Mouse (Mus musculus): ENCODE results near the gene 4931409K22Rik. TPM values are rescaled to one million over a fixed set of nuclear protein-coding genes. Genes with fewer than 3 reads are reported as not detected.
A peak's percentile ranks its signal among the peaks of the same experiment; 100 is the strongest.

The 4931409K22Rik gene
- polyA plus RNA-seq, 1 experiment from 2014 or later, result not detected

GRCm38 (mm10) chr5:24510635-24511034 is 46.0 kb downstream of the 4931409K22Rik start:
- Histone ChIP-seq H3K4me1 (peaks cover 5% of the 10 kb centered on the region; the same call in 1 of the 2 replicates), H3K36me3 (no peaks in the 10 kb centered on the region), H3K4me3 (no peak overlapping the region), H3K27me3 (replicated peaks) (peaks cover 41% of the 10 kb centered on the region), H3K4me2 (no peak overlapping the region), H3K9ac (no peak overlapping the region), H3K9me3 (replicated peaks) (no peaks in the 10 kb centered on the region), H3K27ac (no peak overlapping the region)
- 47% methylated on average over 11 of the region's 11 CpGs for WGBS (ENCODE audit: insufficient replicate concordance)
- no peak for ATAC-seq

GRCm38 (mm10) chr5:24508406-24508805 is 48.2 kb downstream of the 4931409K22Rik start:
- ATAC-seq, result no peak
- Histone ChIP-seq H3K36me3 (no peaks in the 10 kb centered on the region), H3K27me3 (replicated peaks) (peaks cover 55% of the 10 kb centered on the region), H3K4me2 (no peak overlapping the region), H3K4me3 (no peak overlapping the region), H3K9me3 (replicated peaks) (no peaks in the 10 kb centered on the region), H3K9ac (no peak overlapping the region), H3K27ac (no peak overlapping the region), H3K4me1 (peaks cover 21% of the 10 kb centered on the region)
- WGBS (ENCODE audit: insufficient replicate concordance), result 83% methylated on average over 7 of the region's 7 CpGs

GRCm38 (mm10) chr5:24505513-24505912 is 51.1 kb downstream of the 4931409K22Rik start:
- H3K9me3 ChIP-seq (replicated peaks), result no peaks in the 10 kb centered on the region
- peaks cover 21% of the 10 kb centered on the region for H3K4me1 ChIP-seq
- no peak overlapping the region for H3K9ac ChIP-seq
- ATAC-seq, result peak; percentile 38; the same call in 1 of the 2 replicates
- H3K4me3 ChIP-seq, result no peak overlapping the region
- whole genome bisulfite sequencing (ENCODE audit: insufficient replicate concordance), result 13% methylated on average over 2 of the region's 2 CpGs
- no peak overlapping the region for H3K4me2 ChIP-seq
- peaks cover 36% of the 10 kb centered on the region for H3K27me3 ChIP-seq (replicated peaks)
- H3K36me3 ChIP-seq, result peaks cover 18% of the 10 kb centered on the region
- no peak overlapping the region for H3K27ac ChIP-seq

GRCm38 (mm10) chr5:24502786-24503185 is 53.8 kb downstream of the 4931409K22Rik start:
- Histone ChIP-seq H3K4me1 (peaks cover 21% of the 10 kb centered on the region), H3K4me2 (no peak overlapping the region), H3K9me3 (replicated peaks) (no peaks in the 10 kb centered on the region), H3K36me3 (peaks cover 46% of the 10 kb centered on the region), H3K9ac (no peak overlapping the region), H3K27ac (no peak overlapping the region), H3K27me3 (replicated peaks) (peaks cover 28% of the 10 kb centered on the region), H3K4me3 (no peak overlapping the region)
- no peak for ATAC-seq
- WGBS (ENCODE audit: insufficient replicate concordance), result 75% methylated on average over 4 of the region's 4 CpGs

- Histone ChIP-seq H3K4me2 (no peak overlapping the region), H3K4me3 (no peak overlapping the region), H3K4me1 (peaks cover 18% of the 10 kb centered on the region), H3K9ac (no peak overlapping the region), H3K27me3 (replicated peaks) (peaks cover 22% of the 10 kb centered on the region), H3K9me3 (replicated peaks) (no peaks in the 10 kb centered on the region), H3K27ac (no peak overlapping the region), H3K36me3 (peaks cover 65% of the 10 kb centered on the region)
- WGBS (ENCODE audit: insufficient replicate concordance), result 92% methylated on average over 11 of the region's 11 CpGs
- no peak for ATAC-seq
These were observed 55.8 kb downstream of the 4931409K22Rik start for GRCm38 (mm10) chr5:24500851-24501250.

- peaks cover under 1% of the 10 kb centered on the region; the same call in 1 of the 2 replicates for H3K4me1 ChIP-seq
- H3K27me3 ChIP-seq (replicated peaks), result peaks cover 5% of the 10 kb centered on the region; the same call in 1 of the 2 replicates
- no peak overlapping the region for H3K4me2 ChIP-seq
- no peak overlapping the region for H3K4me3 ChIP-seq
- H3K36me3 ChIP-seq, result peaks cover 82% of the 10 kb centered on the region
- H3K9ac ChIP-seq, result no peak overlapping the region
- WGBS (ENCODE audit: insufficient replicate concordance), result 84% methylated on average over 10 of the region's 10 CpGs
- no peak for ATAC-seq
- no peaks in the 10 kb centered on the region for H3K9me3 ChIP-seq (replicated peaks)
- H3K27ac ChIP-seq, result no peak overlapping the region
These were observed 57.5 kb downstream of the 4931409K22Rik start for GRCm38 (mm10) chr5:24499113-24499512.

GRCm38 (mm10) chr5:24497526-24497925 is 59.1 kb downstream of the 4931409K22Rik start:
- Histone ChIP-seq H3K4me3 (no peak overlapping the region), H3K4me1 (no peaks in the 10 kb centered on the region), H3K9me3 (replicated peaks) (no peaks in the 10 kb centered on the region), H3K36me3 (peaks cover 98% of the 10 kb centered on the region), H3K27ac (no peak overlapping the region), H3K4me2 (no peak overlapping the region), H3K27me3 (replicated peaks) (no peaks in the 10 kb centered on the region), H3K9ac (no peak overlapping the region)
- no peak for ATAC-seq
- 83% methylated on average over 12 of the region's 12 CpGs for WGBS (ENCODE audit: insufficient replicate concordance)

- Histone ChIP-seq H3K36me3 (peaks cover 100% of the 10 kb centered on the region), H3K27ac (no peak overlapping the region), H3K4me3 (no peak overlapping the region), H3K9me3 (replicated peaks) (no peaks in the 10 kb centered on the region), H3K4me1 (no peaks in the 10 kb centered on the region), H3K4me2 (no peak overlapping the region), H3K9ac (no peak overlapping the region), H3K27me3 (replicated peaks) (no peaks in the 10 kb centered on the region)
- no peak for ATAC-seq
- WGBS (ENCODE audit: insufficient replicate concordance), result 82% methylated on average over 6 of the region's 6 CpGs
These were observed 59.9 kb downstream of the 4931409K22Rik start for GRCm38 (mm10) chr5:24496756-24497155.

GRCm38 (mm10) chr5:24495019-24495418 is 61.6 kb downstream of the 4931409K22Rik start:
- peaks cover 100% of the 10 kb centered on the region for H3K36me3 ChIP-seq

More at GRCm38 (mm10) chr5:24495019-24495418, 61.6 kb downstream of the 4931409K22Rik start:
- ATAC-seq, result no peak
- H3K4me3 ChIP-seq, result no peak overlapping the region
- H3K9ac ChIP-seq, result no peak overlapping the region
- H3K4me2 ChIP-seq, result no peak overlapping the region
- H3K27ac ChIP-seq, result no peak overlapping the region
- no peaks in the 10 kb centered on the region for H3K9me3 ChIP-seq (replicated peaks)
- no peaks in the 10 kb centered on the region for H3K4me1 ChIP-seq
- no peaks in the 10 kb centered on the region for H3K27me3 ChIP-seq (replicated peaks)
- WGBS (ENCODE audit: insufficient replicate concordance), result 87% methylated on average over 15 of the region's 15 CpGs

MicroRNAs within 50 kb of the gene (microRNA counts, 519-probe panel; counts per million panel counts)
- microRNA mmu-miR-671-3p (582 counts per million, percentile 70 among the panel's probes with 10 or more counts), microRNA mmu-miR-671-5p (582 counts per million, percentile 70 among the panel's probes with 10 or more counts)

Small RNAs within 50 kb of the gene (microRNA-seq; reads per million reads assigned to microRNA genes)
- gene Mir671, result 588 reads per million, percentile 70 among the genes with 10 or more reads in this experiment

Other genes with a start within 250 kb of the 4931409K22Rik start
- 0.89 and 1.6 TPM in 2 replicates for gene Kcnh2, start 205.2 kb downstream of the 4931409K22Rik start, polyA plus RNA-seq (2016; fragmentation: Nextera tagmentation; extraction: Ambion mirVana)
- 4.4 and 4.9 TPM in 2 replicates for gene Nos3, start 192.0 kb downstream of the 4931409K22Rik start, polyA plus RNA-seq (2016; fragmentation: Nextera tagmentation; extraction: Ambion mirVana)
- gene Atg9b, start 164.7 kb downstream of the 4931409K22Rik start, polyA plus RNA-seq (2016; fragmentation: Nextera tagmentation; extraction: Ambion mirVana), result 0.47 and 0.93 TPM in 2 replicates
- 32.6 and 34.1 TPM in 2 replicates for gene Abcb8, start 163.1 kb downstream of the 4931409K22Rik start, polyA plus RNA-seq (2016; fragmentation: Nextera tagmentation; extraction: Ambion mirVana)
- gene Asic3, start 143.4 kb downstream of the 4931409K22Rik start, polyA plus RNA-seq (2016; fragmentation: Nextera tagmentation; extraction: Ambion mirVana), result not detected in 2 replicates
- gene Cdk5, start 133.3 kb downstream of the 4931409K22Rik start, polyA plus RNA-seq (2016; fragmentation: Nextera tagmentation; extraction: Ambion mirVana), result 13.0 and 14.1 TPM in 2 replicates
- gene Slc4a2, start 133.0 kb downstream of the 4931409K22Rik start, polyA plus RNA-seq (2016; fragmentation: Nextera tagmentation; extraction: Ambion mirVana), result 16.2 and 16.6 TPM in 2 replicates
- 72.4 and 78.0 TPM in 2 replicates for gene Fastk, start 111.5 kb downstream of the 4931409K22Rik start, polyA plus RNA-seq (2016; fragmentation: Nextera tagmentation; extraction: Ambion mirVana)
- gene Tmub1, start 109.0 kb downstream of the 4931409K22Rik start, polyA plus RNA-seq (2016; fragmentation: Nextera tagmentation; extraction: Ambion mirVana), result 6.7 and 7.2 TPM in 2 replicates
- 25.5 and 26.5 TPM in 2 replicates for gene Agap3, start 104.6 kb downstream of the 4931409K22Rik start, polyA plus RNA-seq (2016; fragmentation: Nextera tagmentation; extraction: Ambion mirVana)
- not detected in 2 replicates for gene Gbx1, start 29.6 kb downstream of the 4931409K22Rik start, polyA plus RNA-seq (2016; fragmentation: Nextera tagmentation; extraction: Ambion mirVana)
- 0.11 TPM in 1 of 2 replicates, not detected in the other for gene Asb10, start 15.8 kb downstream of the 4931409K22Rik start, polyA plus RNA-seq (2016; fragmentation: Nextera tagmentation; extraction: Ambion mirVana)
- gene Abcf2, start 20.7 kb upstream of the 4931409K22Rik start, polyA plus RNA-seq (2016; fragmentation: Nextera tagmentation; extraction: Ambion mirVana), result 93.7 and 95.9 TPM in 2 replicates
- 16.6 and 17.6 TPM in 2 replicates for gene Chpf2, start 29.9 kb upstream of the 4931409K22Rik start, polyA plus RNA-seq (2016; fragmentation: Nextera tagmentation; extraction: Ambion mirVana)
- 5.8 and 8.3 TPM in 2 replicates for gene Smarcd3, start 67.6 kb upstream of the 4931409K22Rik start, polyA plus RNA-seq (2016; fragmentation: Nextera tagmentation; extraction: Ambion mirVana)
- 16.9 and 17.5 TPM in 2 replicates for gene Nub1, start 128.7 kb upstream of the 4931409K22Rik start, polyA plus RNA-seq (2016; fragmentation: Nextera tagmentation; extraction: Ambion mirVana)
- gene Wdr86, start 173.9 kb upstream of the 4931409K22Rik start, polyA plus RNA-seq (2016; fragmentation: Nextera tagmentation; extraction: Ambion mirVana), result 3.5 and 3.9 TPM in 2 replicates
- gene Crygn, start 201.2 kb upstream of the 4931409K22Rik start, polyA plus RNA-seq (2016; fragmentation: Nextera tagmentation; extraction: Ambion mirVana), result 0.71 TPM in 1 of 2 replicates, not detected in the other